Mouse (Mus musculus): ENCODE measurements around the gene Ric8b. TPM values are rescaled to one million over a fixed set of nuclear protein-coding genes. Genes with fewer than 3 reads are reported as not detected.

Ric8b gene
- 31.2 TPM for total RNA-seq (2023)

GRCm38 (mm10) chr10:84916810-84917730 lies at the start of gene Ric8b:
TSS of gene Ric8b (plus strand) at chr10:84917616.

Other genes starting within 250 kb of the Ric8b start
- gene Rfx4, start 161.6 kb upstream of the Ric8b start, total RNA-seq (2023), result not detected
- 0.21 TPM for gene Fhl4, start 184.9 kb downstream of the Ric8b start, total RNA-seq (2023)
- gene Tmem263, start 185.0 kb downstream of the Ric8b start, total RNA-seq (2023), result 9.1 TPM
- gene Mterf2, start 210.4 kb downstream of the Ric8b start, total RNA-seq (2023), result 7.7 TPM